Mouse (Mus musculus) lung, embryonic 16.5 days (tissue): Measurements from ENCODE around the gene Lsm7. TPM values are rescaled to one million over a fixed set of nuclear protein-coding genes. Genes with fewer than 3 reads are reported as not detected.
"Not testable (repeated sequence)": the region's sequence is repeated elsewhere in the genome, so short reads cannot be mapped to it uniquely, and the experiment has no call there.

Experiments used
- ATAC-seq: fragments of 200-750 bp; cut with Nextera tagmentation; 2 replicates; pipeline ENCODE4 v1.8.0; 2017; ENCODE audit warnings: low read depth, mild to moderate bottlenecking, moderate library complexity
- H3K27ac ChIP-seq: fragments of 300-500 bp; sonication (generic); 2 replicates; pipeline ENCODE4 v1.5.1; 2014; ENCODE audit warnings: mild to moderate bottlenecking, control low read depth, low read length
- H3K27me3 ChIP-seq: fragments of 300-500 bp; sonication (generic); 2 replicates; pipeline ENCODE4 v1.6.1; 2014; ENCODE audit warnings: low read depth, low read length, mixed read lengths; ENCODE audit not compliant: control insufficient read depth, insufficient read depth
- H3K36me3 ChIP-seq: fragments of 300-500 bp; sonication (generic); 2 replicates; pipeline ENCODE4 v1.6.1; 2014; ENCODE audit warnings: low read length; ENCODE audit not compliant: control insufficient read depth, insufficient read depth
- H3K4me1 ChIP-seq: fragments of 300-500 bp; sonication (generic); replicated peaks from 2 replicates; pipeline ENCODE4 v1.6.1; 2014; ENCODE audit warnings: low read length, mixed read lengths; ENCODE audit not compliant: control insufficient read depth, insufficient read depth
- H3K4me2 ChIP-seq: fragments of 300-500 bp; sonication (generic); 2 replicates; pipeline ENCODE4 v1.6.1; 2014; ENCODE audit warnings: low read depth, low read length, control low read depth
- H3K4me3 ChIP-seq: fragments of 300-500 bp; sonication (generic); 2 replicates; pipeline ENCODE4 v1.5.1; 2014; ENCODE audit warnings: mild to moderate bottlenecking, low read length, control low read depth
- H3K9ac ChIP-seq: fragments of 300-500 bp; sonication (generic); 2 replicates; pipeline ENCODE4 v1.6.1; 2014; ENCODE audit warnings: low read length, control low read depth
- H3K9me3 ChIP-seq: fragments of 300-500 bp; sonication (generic); 2 replicates; pipeline ENCODE4 v1.6.1; 2016; ENCODE audit warnings: low read length; ENCODE audit not compliant: control insufficient read depth
- WGBS: fragments of 180-500 bp; shearing (Covaris S2); extraction: QIAGEN DNeasy Blood & Tissue Kit; methylation state at CpG from one replicate; pipeline ENCODE4 v1.1.7; 2014; 5-methylcytosine and 5-hydroxymethylcytosine counted together
- polyA plus RNA-seq: library from polyadenylated mRNA; unstranded; fragments of >200 nt; fragmentation: Nextera tagmentation; extraction: Ambion mirVana; gene quantifications from 2 replicates; pipeline ENCODE4 v1.2.1, GENCODE M21; 2015

The Lsm7 gene
- polyA plus RNA-seq, 1 experiment from 2014 or later = 234 TPM

- Histone ChIP-seq H3K27me3 (no peaks in the 10 kb centered on the region), H3K4me1 (peaks cover 6% of the 10 kb centered on the region; the same call in 1 of the 2 replicates), H3K4me2 (no peak overlapping the region), H3K4me3 (no peak overlapping the region), H3K36me3 (no peaks in the 10 kb centered on the region), H3K9me3 (no peaks in the 10 kb centered on the region), H3K9ac (no peak overlapping the region), H3K27ac (no peak overlapping the region)
- ATAC-seq = no peak
- WGBS = 79% methylated on average over 1 of the region's 1 CpGs
These were observed 31.7 kb downstream of the Lsm7 start for GRCm38 (mm10) chr10:80823316-80823715.

- WGBS = 89% methylated on average over 5 of the region's 5 CpGs
- Histone ChIP-seq H3K9ac (no peak overlapping the region), H3K9me3 (no peaks in the 10 kb centered on the region), H3K4me2 (no peak overlapping the region), H3K36me3 (no peaks in the 10 kb centered on the region), H3K27me3 (no peaks in the 10 kb centered on the region), H3K27ac (no peak overlapping the region), H3K4me1 (peaks cover 2% of the 10 kb centered on the region; the same call in 1 of the 2 replicates), H3K4me3 (no peak overlapping the region)
- ATAC-seq = no peak
These were observed 32.5 kb downstream of the Lsm7 start for GRCm38 (mm10) chr10:80822528-80822927.

- ATAC-seq = no peak
- H3K4me3 ChIP-seq = no peak overlapping the region
- H3K36me3 ChIP-seq = no peaks in the 10 kb centered on the region
- no peak overlapping the region for H3K27ac ChIP-seq
- H3K4me1 ChIP-seq = no peaks in the 10 kb centered on the region
- H3K27me3 ChIP-seq = no peaks in the 10 kb centered on the region
- H3K9ac ChIP-seq = no peak overlapping the region
- no peak overlapping the region for H3K4me2 ChIP-seq
- H3K9me3 ChIP-seq = no peaks in the 10 kb centered on the region
- WGBS = 38% methylated on average over 2 of the region's 2 CpGs
These were observed 33.0 kb downstream of the Lsm7 start for GRCm38 (mm10) chr10:80821991-80822390.

GRCm38 (mm10) chr10:80819406-80819805 is 35.6 kb downstream of the Lsm7 start:
- no peaks in the 10 kb centered on the region for H3K9me3 ChIP-seq
- H3K9ac ChIP-seq = no peak overlapping the region
- no peak overlapping the region for H3K4me3 ChIP-seq
- no peaks in the 10 kb centered on the region for H3K4me1 ChIP-seq
- ATAC-seq = no peak
- 16% methylated on average over 3 of the region's 3 CpGs for WGBS
- no peaks in the 10 kb centered on the region for H3K36me3 ChIP-seq
- no peak overlapping the region for H3K4me2 ChIP-seq
- H3K27ac ChIP-seq = no peak overlapping the region
- H3K27me3 ChIP-seq = no peaks in the 10 kb centered on the region

GRCm38 (mm10) chr10:80818599-80819281 is 36.3 kb downstream of the Lsm7 start:
- Histone ChIP-seq H3K9ac (no peak overlapping the region), H3K27me3 (no peaks in the 10 kb centered on the region), H3K4me2 (no peak overlapping the region), H3K36me3 (no peaks in the 10 kb centered on the region), H3K9me3 (no peaks in the 10 kb centered on the region), H3K27ac (no peak overlapping the region), H3K4me1 (no peaks in the 10 kb centered on the region), H3K4me3 (no peak overlapping the region)
- WGBS = 42% methylated on average over 6 of the region's 6 CpGs
- ATAC-seq = no peak

- H3K27me3 ChIP-seq, H3K4me3 ChIP-seq, H3K27ac ChIP-seq, H3K36me3 ChIP-seq, H3K9me3 ChIP-seq, H3K4me1 ChIP-seq, H3K9ac ChIP-seq, ATAC-seq, H3K4me2 ChIP-seq: not testable (repeated sequence)
- WGBS = 82% methylated on average over 7 of the region's 7 CpGs
These were observed 37.1 kb downstream of the Lsm7 start for GRCm38 (mm10) chr10:80817955-80818354.

DNA sequence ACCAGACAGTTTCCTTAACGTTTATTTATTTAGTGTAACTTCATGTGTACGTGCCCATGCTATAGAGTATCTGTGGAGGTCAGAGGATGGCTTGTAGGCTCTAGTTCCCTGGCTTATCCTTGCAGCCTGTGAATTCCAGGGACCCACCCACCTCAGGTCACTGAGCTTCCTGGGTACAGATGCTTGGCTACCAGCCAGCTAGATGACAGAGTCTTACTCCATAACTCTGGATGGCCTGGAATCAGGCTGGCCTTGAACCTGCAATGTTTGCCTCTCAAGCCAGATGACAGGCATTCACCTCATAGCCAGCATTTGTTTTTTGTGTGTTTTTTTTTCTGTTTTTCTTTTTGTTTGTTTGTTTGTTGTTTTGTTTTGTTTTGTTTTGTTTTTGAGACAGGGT is 37.8 kb downstream of the Lsm7 start:
- H3K27ac ChIP-seq = no peak overlapping the region
- H3K4me2 ChIP-seq = no peak overlapping the region
- 30% methylated on average over 2 of the region's 2 CpGs for WGBS

DNA sequence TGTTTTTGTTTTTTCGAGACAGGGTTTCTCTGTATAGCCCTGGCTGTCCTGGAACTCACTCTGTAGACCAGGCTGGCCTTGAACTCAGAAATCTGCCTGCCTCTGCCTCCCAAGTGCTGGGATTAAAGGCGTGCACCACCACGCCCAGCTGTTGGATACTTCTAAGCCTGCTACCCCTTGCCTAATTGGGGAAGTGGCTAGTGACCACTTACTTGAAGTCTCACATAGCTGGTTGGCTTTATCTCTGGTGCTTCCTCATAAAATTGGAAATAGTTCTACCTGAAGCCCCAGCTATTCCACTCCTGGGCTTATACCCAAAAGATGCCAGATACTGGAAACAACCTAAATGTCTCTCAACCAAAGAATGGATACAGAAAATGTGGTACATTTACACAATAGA is 38.7 kb downstream of the Lsm7 start:
- H3K4me2 ChIP-seq, H3K27ac ChIP-seq, H3K9me3 ChIP-seq, H3K4me1 ChIP-seq, H3K9ac ChIP-seq, H3K36me3 ChIP-seq, H3K4me3 ChIP-seq, ATAC-seq, H3K27me3 ChIP-seq: not testable (repeated sequence)
- 74% methylated on average over 3 of the region's 3 CpGs for WGBS

More for the DNA sequence above, 37.8 kb downstream of the Lsm7 start:
- no peaks in the 10 kb centered on the region for H3K36me3 ChIP-seq
- no peaks in the 10 kb centered on the region for H3K27me3 ChIP-seq
- no peaks in the 10 kb centered on the region for H3K4me1 ChIP-seq
- no peak overlapping the region for H3K9ac ChIP-seq
- no peak for ATAC-seq
- no peak overlapping the region for H3K4me3 ChIP-seq
- H3K9me3 ChIP-seq = no peaks in the 10 kb centered on the region

GRCm38 (mm10) chr10:80814800-80815199 is 40.2 kb downstream of the Lsm7 start:
- Histone ChIP-seq H3K9me3 (no peaks in the 10 kb centered on the region), H3K27me3 (peaks cover 10% of the 10 kb centered on the region), H3K27ac (no peak overlapping the region), H3K9ac (no peak overlapping the region), H3K4me3 (no peak overlapping the region), H3K36me3 (no peaks in the 10 kb centered on the region), H3K4me2 (no peak overlapping the region), H3K4me1 (peaks cover 3% of the 10 kb centered on the region; the same call in 1 of the 2 replicates)
- WGBS = 63% methylated on average over 7 of the region's 7 CpGs
- no peak for ATAC-seq

DNA sequence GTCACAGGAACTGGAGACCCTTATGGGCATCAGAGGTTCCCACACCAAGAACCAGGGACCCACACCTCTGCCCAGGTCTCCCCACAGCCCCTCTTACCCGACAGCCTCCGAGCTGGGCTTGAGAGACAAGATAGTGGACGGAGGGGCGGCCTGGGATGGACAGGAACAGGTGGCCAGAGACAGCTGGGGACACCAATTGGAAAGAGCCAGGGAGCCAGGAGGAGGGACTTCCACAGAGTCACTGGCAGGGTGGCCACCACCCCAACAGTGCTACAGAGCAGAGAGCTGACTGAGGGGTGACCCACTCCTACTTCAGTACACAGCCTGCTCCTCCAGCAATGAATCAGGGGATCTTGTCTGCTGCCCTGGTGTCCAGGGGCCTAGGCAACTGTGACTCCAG is 41.6 kb downstream of the Lsm7 start, which contains the start of gene Jsrp1:
TSS of gene Jsrp1 (minus strand) at position 133 of the 400 bp plus-strand sequence.
- Histone ChIP-seq H3K9me3 (no peaks in the 10 kb centered on the region), H3K4me1 (peaks cover 12% of the 10 kb centered on the region), H3K4me3 (no peak within 1 kb of the TSS), H3K36me3 (no peaks in the 10 kb centered on the region), H3K27me3 (peaks cover 15% of the 10 kb centered on the region), H3K9ac (no peak within 1 kb of the TSS), H3K4me2 (no peak within 1 kb of the TSS), H3K27ac (no peak within 1 kb of the TSS)
- no peak for ATAC-seq
- WGBS = 46% methylated on average over 4 of the region's 4 CpGs
